Mouse (Mus musculus) neural tube, embryonic 12.5 days (tissue): Measurements from ENCODE around the gene Tap2. TPM values are rescaled to one million over a fixed set of nuclear protein-coding genes. Genes with fewer than 3 reads are reported as not detected.
A peak's percentile ranks its signal among the peaks of the same experiment; 100 is the strongest.

Experiments used
- ATAC-seq: fragments of 200-750 bp; cut with Nextera tagmentation; 2 replicates; pipeline ENCODE4 v1.8.0; 2017; ENCODE audit warnings: low read depth, mild to moderate bottlenecking, moderate TSS enrichment, moderate library complexity; ENCODE audit not compliant: low FRiP score
- H3K27ac ChIP-seq: fragments of 300-500 bp; sonication (generic); 2 replicates; pipeline ENCODE4 v1.5.1; 2016
- H3K27me3 ChIP-seq: fragments of 300-500 bp; sonication (generic); replicated peaks from 2 replicates; pipeline ENCODE4 v1.6.1; 2016; ENCODE audit warnings: mild to moderate bottlenecking
- H3K36me3 ChIP-seq: fragments of 300-500 bp; sonication (generic); 2 replicates; pipeline ENCODE4 v1.6.1; 2016; ENCODE audit warnings: mild to moderate bottlenecking
- H3K4me1 ChIP-seq: fragments of 300-500 bp; sonication (generic); 2 replicates; pipeline ENCODE4 v1.6.1; 2016
- H3K4me2 ChIP-seq: fragments of 300-500 bp; sonication (generic); replicated peaks from 2 replicates; pipeline ENCODE4 v1.6.1; 2016; ENCODE audit warnings: mild to moderate bottlenecking
- H3K4me3 ChIP-seq: fragments of 300-500 bp; sonication (generic); 2 replicates; pipeline ENCODE4 v1.5.1; 2016
- H3K9ac ChIP-seq: fragments of 300-500 bp; sonication (generic); 2 replicates; pipeline ENCODE4 v1.6.1; 2016; ENCODE audit warnings: mild to moderate bottlenecking
- H3K9me3 ChIP-seq: fragments of 300-500 bp; sonication (generic); 2 replicates; pipeline ENCODE4 v1.6.1; 2016; ENCODE audit warnings: mild to moderate bottlenecking
- WGBS: fragments of 180-500 bp; shearing (Covaris S2); methylation state at CpG from one replicate; pipeline ENCODE4 v1.1.7; 2016; 5-methylcytosine and 5-hydroxymethylcytosine counted together
- polyA plus RNA-seq: library from polyadenylated mRNA; unstranded; fragments of >200 nt; fragmentation: Nextera tagmentation; extraction: Ambion mirVana; gene quantifications from 2 replicates; pipeline ENCODE4 v1.2.1, GENCODE M21; 2016

The Tap2 gene
- polyA plus RNA-seq, 1 experiment from 2014 or later, result 0.89 TPM

DNA sequence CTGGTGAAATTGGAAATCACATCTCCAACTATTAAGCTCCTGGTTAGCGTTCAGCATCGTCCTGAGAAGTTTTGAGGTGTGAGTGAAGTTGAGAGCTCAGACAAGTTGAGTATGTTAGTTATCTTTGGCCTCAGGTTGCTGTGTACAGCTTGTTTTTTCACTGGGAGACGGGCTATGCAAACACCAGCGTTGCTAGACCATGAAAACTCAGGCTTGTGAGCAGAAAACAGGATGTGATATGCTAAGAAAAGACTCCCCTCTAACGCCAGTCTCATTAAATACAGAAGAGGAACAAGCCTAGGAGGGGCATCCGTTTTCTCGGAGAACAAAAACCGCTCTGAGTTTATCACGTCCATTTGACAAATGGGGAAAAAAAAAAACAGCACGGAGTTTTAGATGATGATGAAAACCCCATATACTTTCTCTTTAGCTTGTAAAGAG is 36.3 kb downstream of the Tap2 start:
- 81% methylated on average over 10 of the region's 10 CpGs for WGBS

GRCm38 (mm10) chr17:34240366-34240765 is 37.0 kb downstream of the Tap2 start:
- no peak overlapping the region for H3K4me2 ChIP-seq
- no peak overlapping the region for H3K9ac ChIP-seq
- 74% methylated on average over 3 of the region's 3 CpGs for WGBS
- H3K4me1 ChIP-seq, result no peaks in the 10 kb centered on the region
- no peaks in the 10 kb centered on the region for H3K36me3 ChIP-seq
- H3K9me3 ChIP-seq, result no peaks in the 10 kb centered on the region
- H3K27ac ChIP-seq, result no peak overlapping the region
- no peaks in the 10 kb centered on the region for H3K27me3 ChIP-seq
- ATAC-seq, result no peak
- no peak overlapping the region for H3K4me3 ChIP-seq

More for the DNA sequence above, 36.3 kb downstream of the Tap2 start:
- Histone ChIP-seq H3K9ac (no peak overlapping the region), H3K4me2 (no peak overlapping the region), H3K27me3 (no peaks in the 10 kb centered on the region), H3K36me3 (no peaks in the 10 kb centered on the region), H3K27ac (no peak overlapping the region), H3K9me3 (no peaks in the 10 kb centered on the region), H3K4me1 (no peaks in the 10 kb centered on the region), H3K4me3 (no peak overlapping the region)
- ATAC-seq, result no peak

GRCm38 (mm10) chr17:34240916-34241315 is 37.6 kb downstream of the Tap2 start:
- no peak overlapping the region for H3K4me2 ChIP-seq
- no peaks in the 10 kb centered on the region for H3K9me3 ChIP-seq
- no peak overlapping the region for H3K9ac ChIP-seq
- ATAC-seq, result no peak
- no peaks in the 10 kb centered on the region for H3K4me1 ChIP-seq
- no peaks in the 10 kb centered on the region for H3K36me3 ChIP-seq
- no peak overlapping the region for H3K27ac ChIP-seq
- no peaks in the 10 kb centered on the region for H3K27me3 ChIP-seq
- no peak overlapping the region for H3K4me3 ChIP-seq
- 86% methylated on average over 6 of the region's 6 CpGs for WGBS

DNA sequence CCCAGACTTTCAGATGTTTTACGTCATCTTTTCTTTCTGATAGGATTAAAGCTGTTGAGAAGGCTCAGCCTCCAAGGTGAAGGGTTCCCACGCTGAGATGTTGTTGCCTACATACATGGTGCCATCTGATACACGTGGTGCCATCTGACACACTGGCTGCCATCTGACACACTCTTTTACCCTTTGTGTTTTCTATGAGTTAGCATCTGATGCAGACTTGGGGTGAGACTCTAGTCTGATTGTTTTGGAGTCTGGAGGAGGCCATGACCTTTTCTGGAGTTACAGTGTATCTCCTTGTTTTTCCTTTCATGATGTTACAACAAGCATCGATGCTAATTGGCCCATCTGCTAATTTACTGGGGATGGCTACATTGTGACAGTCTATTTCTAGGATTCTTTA is 41.3 kb downstream of the Tap2 start:
- Histone ChIP-seq H3K27me3 (no peaks in the 10 kb centered on the region), H3K4me1 (no peaks in the 10 kb centered on the region), H3K4me3 (no peak overlapping the region), H3K27ac (no peak overlapping the region), H3K9ac (no peak overlapping the region), H3K9me3 (no peaks in the 10 kb centered on the region), H3K4me2 (no peak overlapping the region), H3K36me3 (no peaks in the 10 kb centered on the region)
- WGBS, result 75% methylated on average over 4 of the region's 4 CpGs
- no peak for ATAC-seq

GRCm38 (mm10) chr17:34247047-34247446 is 43.7 kb downstream of the Tap2 start:
- no peak overlapping the region for H3K4me3 ChIP-seq
- H3K9me3 ChIP-seq, result no peaks in the 10 kb centered on the region
- H3K36me3 ChIP-seq, result no peaks in the 10 kb centered on the region
- H3K4me1 ChIP-seq, result no peaks in the 10 kb centered on the region
- no peak overlapping the region for H3K9ac ChIP-seq
- no peaks in the 10 kb centered on the region for H3K27me3 ChIP-seq
- 84% methylated on average over 3 of the region's 3 CpGs for WGBS
- no peak overlapping the region for H3K27ac ChIP-seq
- H3K4me2 ChIP-seq, result no peak overlapping the region
- no peak for ATAC-seq

DNA sequence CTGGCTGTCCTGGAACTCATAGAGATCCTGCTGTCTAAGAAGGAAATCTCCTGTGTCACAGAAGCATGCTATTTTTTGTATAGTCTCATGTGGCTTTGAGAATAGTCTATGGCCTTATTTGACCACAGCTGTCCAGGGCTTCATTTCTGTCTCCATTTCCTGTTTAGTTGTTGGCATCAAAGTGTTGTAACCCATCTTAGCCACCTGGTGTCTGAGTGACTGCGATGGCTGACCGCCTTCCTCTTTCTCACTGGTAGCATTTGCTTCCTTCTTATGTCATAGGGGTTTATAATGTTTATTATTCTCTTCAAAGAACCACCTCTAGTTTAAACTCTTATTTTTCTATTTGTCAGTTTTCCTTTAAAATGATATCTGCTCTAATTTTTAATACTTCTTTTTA is 45.4 kb downstream of the Tap2 start:
- H3K9ac ChIP-seq, result no peak overlapping the region
- H3K9me3 ChIP-seq, result no peaks in the 10 kb centered on the region
- no peaks in the 10 kb centered on the region for H3K27me3 ChIP-seq
- no peaks in the 10 kb centered on the region for H3K36me3 ChIP-seq
- H3K4me1 ChIP-seq, result no peaks in the 10 kb centered on the region
- no peak overlapping the region for H3K27ac ChIP-seq
- 69% methylated on average over 2 of the region's 2 CpGs for WGBS
- H3K4me3 ChIP-seq, result no peak overlapping the region
- no peak overlapping the region for H3K4me2 ChIP-seq
- no peak for ATAC-seq

DNA sequence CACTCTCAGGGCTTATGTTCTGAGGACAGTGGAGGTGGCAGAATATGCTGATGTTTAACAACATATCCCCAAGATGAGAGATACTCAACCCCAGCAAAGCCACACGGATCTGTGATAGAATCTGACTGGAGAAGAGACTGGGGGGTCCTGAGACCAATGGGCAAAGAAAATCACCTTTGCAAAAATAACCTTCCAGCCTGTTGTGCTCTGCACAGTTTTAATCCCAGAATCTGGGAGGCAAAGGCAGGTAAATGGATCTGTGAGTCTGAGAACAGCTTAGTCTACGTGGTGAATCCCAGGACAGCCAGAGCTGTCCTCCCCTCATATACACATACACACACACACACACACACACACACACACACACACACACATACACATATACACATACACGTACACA is 46.0 kb downstream of the Tap2 start:
- Histone ChIP-seq H3K36me3 (no peaks in the 10 kb centered on the region), H3K27ac (no peak overlapping the region), H3K9me3 (no peaks in the 10 kb centered on the region), H3K27me3 (no peaks in the 10 kb centered on the region), H3K9ac (no peak overlapping the region), H3K4me2 (no peak overlapping the region), H3K4me3 (no peak overlapping the region), H3K4me1 (no peaks in the 10 kb centered on the region)
- ATAC-seq, result no peak
- WGBS, result 45% methylated on average over 3 of the region's 3 CpGs

- Histone ChIP-seq H3K9ac (no peak overlapping the region), H3K4me2 (no peak overlapping the region), H3K36me3 (no peaks in the 10 kb centered on the region), H3K27ac (no peak overlapping the region), H3K4me1 (no peaks in the 10 kb centered on the region), H3K9me3 (no peaks in the 10 kb centered on the region), H3K27me3 (no peaks in the 10 kb centered on the region), H3K4me3 (no peak overlapping the region)
- 22% methylated on average over 4 of the region's 4 CpGs for WGBS
- ATAC-seq, result no peak
Measured at GRCm38 (mm10) chr17:34249878-34250277, 46.6 kb downstream of the Tap2 start.

GRCm38 (mm10) chr17:34251666-34252065 is 48.3 kb downstream of the Tap2 start:
- Histone ChIP-seq H3K27ac (no peak overlapping the region), H3K4me3 (no peak overlapping the region), H3K9me3 (no peaks in the 10 kb centered on the region), H3K27me3 (no peaks in the 10 kb centered on the region), H3K4me2 (no peak overlapping the region), H3K36me3 (no peaks in the 10 kb centered on the region), H3K4me1 (no peaks in the 10 kb centered on the region), H3K9ac (no peak overlapping the region)
- WGBS, result 55% methylated on average over 4 of the region's 4 CpGs
- no peak for ATAC-seq

- no peak for ATAC-seq
- Histone ChIP-seq H3K27me3 (no peaks in the 10 kb centered on the region), H3K9ac (no peak overlapping the region), H3K27ac (no peak overlapping the region), H3K9me3 (no peaks in the 10 kb centered on the region), H3K36me3 (no peaks in the 10 kb centered on the region), H3K4me3 (no peak overlapping the region), H3K4me2 (no peak overlapping the region), H3K4me1 (no peaks in the 10 kb centered on the region)
- WGBS, result 80% methylated on average over 5 of the region's 5 CpGs
Measured at GRCm38 (mm10) chr17:34256501-34256900, 53.2 kb downstream of the Tap2 start.

GRCm38 (mm10) chr17:34257594-34258375 is 54.5 kb downstream of the Tap2 start, which contains the start of gene H2-Ab1:
H2-Ab1 (plus strand) TSS chr17:34257689.
- Histone ChIP-seq H3K27ac (no peak within 1 kb of the TSS), H3K4me1 (no peaks in the 10 kb centered on the region), H3K9me3 (no peaks in the 10 kb centered on the region), H3K27me3 (no peaks in the 10 kb centered on the region), H3K4me3 (no peak within 1 kb of the TSS), H3K4me2 (no peak within 1 kb of the TSS), H3K9ac (no peak within 1 kb of the TSS), H3K36me3 (no peaks in the 10 kb centered on the region)
- ATAC-seq, result no peak
- WGBS, result 74% methylated on average over 11 of the region's 11 CpGs

DNA sequence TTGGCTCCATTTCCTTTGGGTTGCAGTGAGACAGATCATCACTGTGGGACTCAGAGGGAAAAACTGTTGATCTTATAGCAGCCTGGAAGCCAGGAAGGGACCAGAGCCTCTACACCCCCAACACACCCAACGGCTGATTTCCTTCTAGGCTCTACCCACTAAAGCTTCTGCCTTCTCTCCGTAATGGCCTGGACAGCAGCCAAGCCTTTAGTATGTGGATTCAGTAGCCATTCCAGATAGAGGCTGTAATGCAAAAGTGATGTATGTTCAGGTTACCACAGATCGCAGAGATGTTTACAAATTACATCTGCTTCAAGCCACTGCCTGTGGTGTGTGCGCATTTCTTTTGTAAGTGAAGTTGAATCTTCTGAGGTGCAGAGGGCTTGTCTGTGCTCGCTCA is 57.2 kb downstream of the Tap2 start:
- no peaks in the 10 kb centered on the region for H3K9me3 ChIP-seq
- peaks cover 20% of the 10 kb centered on the region for H3K4me1 ChIP-seq
- 85% methylated on average over 5 of the region's 5 CpGs for WGBS
- H3K27me3 ChIP-seq, result peaks cover 15% of the 10 kb centered on the region
- ATAC-seq, result no peak
- H3K4me3 ChIP-seq, result no peak overlapping the region
- H3K36me3 ChIP-seq, result no peaks in the 10 kb centered on the region
- H3K4me2 ChIP-seq, result no peak overlapping the region
- H3K9ac ChIP-seq, result no peak overlapping the region
- no peak overlapping the region for H3K27ac ChIP-seq

DNA sequence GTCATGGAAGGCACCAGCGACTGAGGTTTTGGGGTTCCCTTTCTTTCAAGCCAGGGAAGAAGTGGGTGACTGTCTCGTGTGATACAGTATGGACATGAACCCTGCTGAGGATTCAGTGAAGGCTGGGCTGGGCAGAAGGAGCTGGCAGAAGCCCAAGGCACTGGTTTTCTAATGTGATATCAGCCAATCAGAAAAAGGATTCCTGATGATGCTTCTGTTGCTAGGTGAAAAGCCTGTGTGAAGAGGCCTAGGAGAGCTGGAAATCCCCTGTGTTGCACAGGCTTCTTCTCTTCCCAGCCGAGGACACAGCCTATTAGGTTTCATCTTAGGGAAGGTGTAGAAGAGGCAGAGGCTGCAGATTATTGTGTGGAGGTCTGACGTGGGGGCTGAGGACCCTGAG is 58.2 kb downstream of the Tap2 start:
- WGBS, result 30% methylated on average over 4 of the region's 4 CpGs
- no peak overlapping the region for H3K4me3 ChIP-seq
- peaks cover 20% of the 10 kb centered on the region for H3K4me1 ChIP-seq
- no peak overlapping the region for H3K27ac ChIP-seq
- no peaks in the 10 kb centered on the region for H3K36me3 ChIP-seq
- no peak overlapping the region for H3K9ac ChIP-seq
- H3K27me3 ChIP-seq, result peaks cover 16% of the 10 kb centered on the region
- ATAC-seq, result peak; percentile 52
- no peak overlapping the region for H3K4me2 ChIP-seq
- no peaks in the 10 kb centered on the region for H3K9me3 ChIP-seq
